Mouse (Mus musculus): ENCODE data around the gene Mdh2. TPM values are rescaled to one million over a fixed set of nuclear protein-coding genes. Genes with fewer than 3 reads are reported as not detected.

The Mdh2 gene
- polyA plus RNA-seq, 1 experiment from 2014 or later, result 526 TPM

GRCm38 (mm10) chr5:135806555-135807262, 28.4 kb downstream of the Mdh2 start, which contains the start of gene Srrm3:
Srrm3 (plus strand) TSS chr5:135806890.
- Histone ChIP-seq H3K4me1 (replicated peaks; ENCODE audit: control insufficient read depth, insufficient read depth, low read length) (no peaks in the 10 kb centered on the region; the same call in 1 of the 2 replicates), H3K27me3 (ENCODE audit: control insufficient read depth, insufficient read depth, low read length) (no peaks in the 10 kb centered on the region), H3K4me3 (ENCODE audit: low read depth, low read length) (peak within 1 kb of the TSS; percentile 38), H3K9me3 (ENCODE audit: control insufficient read depth, low read length) (no peaks in the 10 kb centered on the region), H3K36me3 (ENCODE audit: control insufficient read depth, insufficient read depth, low read length) (no peaks in the 10 kb centered on the region), H3K9ac (ENCODE audit: low read length) (peak within 1 kb of the TSS; percentile 53), H3K4me2 (ENCODE audit: low read depth, low read length, severe bottlenecking) (peak within 1 kb of the TSS; percentile 46), H3K27ac (ENCODE audit: low read depth, low read length) (no peak within 1 kb of the TSS)
- DNase-seq (ENCODE audit: low spot score) (peak; percentile 95), ATAC-seq (replicated peaks; ENCODE audit: low FRiP score) (peak; percentile 49)
- WGBS, result 3% methylated on average over 29 of the region's 29 CpGs

GRCm38 (mm10) chr5:135807263-135807637, 29.0 kb downstream of the Mdh2 start:
- Histone ChIP-seq H3K36me3 (ENCODE audit: control insufficient read depth, insufficient read depth, low read length) (no peaks in the 10 kb centered on the region), H3K9ac (ENCODE audit: low read length) (peak overlapping the region; percentile 53), H3K4me1 (replicated peaks; ENCODE audit: control insufficient read depth, insufficient read depth, low read length) (no peaks in the 10 kb centered on the region; the same call in 1 of the 2 replicates), H3K9me3 (ENCODE audit: control insufficient read depth, low read length) (no peaks in the 10 kb centered on the region), H3K27ac (ENCODE audit: low read depth, low read length) (no peak overlapping the region), H3K27me3 (ENCODE audit: control insufficient read depth, insufficient read depth, low read length) (no peaks in the 10 kb centered on the region), H3K4me3 (ENCODE audit: low read depth, low read length) (peak overlapping the region; percentile 38), H3K4me2 (ENCODE audit: low read depth, low read length, severe bottlenecking) (peak overlapping the region; percentile 46)
- DNase-seq (ENCODE audit: low spot score), result no peak
- 55% methylated on average over 3 of the region's 3 CpGs for WGBS
- no peak for ATAC-seq (replicated peaks; ENCODE audit: low FRiP score)

GRCm38 (mm10) chr5:135812991-135813390, 34.7 kb downstream of the Mdh2 start:
- Histone ChIP-seq H3K27ac (ENCODE audit: low read depth, low read length) (no peak overlapping the region), H3K4me3 (ENCODE audit: low read depth, low read length) (no peak overlapping the region), H3K4me1 (replicated peaks; ENCODE audit: control insufficient read depth, insufficient read depth, low read length) (no peaks in the 10 kb centered on the region), H3K9me3 (ENCODE audit: control insufficient read depth, low read length) (no peaks in the 10 kb centered on the region), H3K36me3 (ENCODE audit: control insufficient read depth, insufficient read depth, low read length) (no peaks in the 10 kb centered on the region), H3K9ac (ENCODE audit: low read length) (no peak overlapping the region), H3K4me2 (ENCODE audit: low read depth, low read length, severe bottlenecking) (no peak overlapping the region), H3K27me3 (ENCODE audit: control insufficient read depth, insufficient read depth, low read length) (no peaks in the 10 kb centered on the region)
- 72% methylated on average over 5 of the region's 5 CpGs for WGBS
- ATAC-seq (replicated peaks; ENCODE audit: low FRiP score) (no peak), DNase-seq (ENCODE audit: low spot score) (no peak)

GRCm38 (mm10) chr5:135818491-135818890, 40.2 kb downstream of the Mdh2 start:
- no peak overlapping the region for H3K4me3 ChIP-seq (ENCODE audit: low read depth, low read length)
- WGBS, result 55% methylated on average over 7 of the region's 7 CpGs
- ATAC-seq (replicated peaks; ENCODE audit: low FRiP score), result no peak

GRCm38 (mm10) chr5:135822316-135822944, 44.1 kb downstream of the Mdh2 start:
- Histone ChIP-seq H3K9me3 (ENCODE audit: control insufficient read depth, low read length) (no peaks in the 10 kb centered on the region), H3K27me3 (ENCODE audit: control insufficient read depth, insufficient read depth, low read length) (no peaks in the 10 kb centered on the region), H3K4me1 (replicated peaks; ENCODE audit: control insufficient read depth, insufficient read depth, low read length) (peaks cover 6% of the 10 kb centered on the region; the same call in 1 of the 2 replicates), H3K36me3 (ENCODE audit: control insufficient read depth, insufficient read depth, low read length) (no peaks in the 10 kb centered on the region), H3K4me3 (ENCODE audit: low read depth, low read length) (no peak overlapping the region), H3K27ac (ENCODE audit: low read depth, low read length) (no peak overlapping the region), H3K4me2 (ENCODE audit: low read depth, low read length, severe bottlenecking) (no peak overlapping the region), H3K9ac (ENCODE audit: low read length) (no peak overlapping the region)
- WGBS, result 21% methylated on average over 7 of the region's 7 CpGs
- no peak for DNase-seq (ENCODE audit: low spot score)
- 0 out of 2 replicates have a peak, but pooled peaks have one; percentile 55 for ATAC-seq (replicated peaks; ENCODE audit: low FRiP score)

More at GRCm38 (mm10) chr5:135818491-135818890, 40.2 kb downstream of the Mdh2 start:
- Histone ChIP-seq H3K27ac (ENCODE audit: low read depth, low read length) (no peak overlapping the region), H3K4me2 (ENCODE audit: low read depth, low read length, severe bottlenecking) (no peak overlapping the region), H3K9me3 (ENCODE audit: control insufficient read depth, low read length) (no peaks in the 10 kb centered on the region), H3K27me3 (ENCODE audit: control insufficient read depth, insufficient read depth, low read length) (no peaks in the 10 kb centered on the region), H3K4me1 (replicated peaks; ENCODE audit: control insufficient read depth, insufficient read depth, low read length) (peaks cover 6% of the 10 kb centered on the region; the same call in 1 of the 2 replicates), H3K36me3 (ENCODE audit: control insufficient read depth, insufficient read depth, low read length) (no peaks in the 10 kb centered on the region), H3K9ac (ENCODE audit: low read length) (no peak overlapping the region)
- DNase-seq (ENCODE audit: low spot score), result no peak

- DNase-seq (ENCODE audit: low spot score) (no peak), ATAC-seq (replicated peaks; ENCODE audit: low FRiP score) (no peak)
- Histone ChIP-seq H3K9ac (ENCODE audit: low read length) (no peak overlapping the region), H3K27ac (ENCODE audit: low read depth, low read length) (no peak overlapping the region), H3K36me3 (ENCODE audit: control insufficient read depth, insufficient read depth, low read length) (no peaks in the 10 kb centered on the region), H3K4me3 (ENCODE audit: low read depth, low read length) (no peak overlapping the region), H3K4me2 (ENCODE audit: low read depth, low read length, severe bottlenecking) (no peak overlapping the region), H3K27me3 (ENCODE audit: control insufficient read depth, insufficient read depth, low read length) (no peaks in the 10 kb centered on the region), H3K4me1 (replicated peaks; ENCODE audit: control insufficient read depth, insufficient read depth, low read length) (peaks cover 6% of the 10 kb centered on the region; the same call in 1 of the 2 replicates), H3K9me3 (ENCODE audit: control insufficient read depth, low read length) (no peaks in the 10 kb centered on the region)
- WGBS, result 64% methylated on average over 3 of the region's 3 CpGs
Observed at GRCm38 (mm10) chr5:135824517-135824916, 46.2 kb downstream of the Mdh2 start.

GRCm38 (mm10) chr5:135826225-135826624, 47.9 kb downstream of the Mdh2 start:
- Histone ChIP-seq H3K9me3 (ENCODE audit: control insufficient read depth, low read length) (no peaks in the 10 kb centered on the region), H3K4me2 (ENCODE audit: low read depth, low read length, severe bottlenecking) (no peak overlapping the region), H3K4me1 (replicated peaks; ENCODE audit: control insufficient read depth, insufficient read depth, low read length) (peaks cover 6% of the 10 kb centered on the region; the same call in 1 of the 2 replicates), H3K4me3 (ENCODE audit: low read depth, low read length) (no peak overlapping the region), H3K27ac (ENCODE audit: low read depth, low read length) (no peak overlapping the region), H3K36me3 (ENCODE audit: control insufficient read depth, insufficient read depth, low read length) (no peaks in the 10 kb centered on the region), H3K27me3 (ENCODE audit: control insufficient read depth, insufficient read depth, low read length) (no peaks in the 10 kb centered on the region), H3K9ac (ENCODE audit: low read length) (no peak overlapping the region)
- ATAC-seq (replicated peaks; ENCODE audit: low FRiP score) (no peak), DNase-seq (ENCODE audit: low spot score) (no peak)
- 40% methylated on average over 6 of the region's 6 CpGs for WGBS

- ATAC-seq (replicated peaks; ENCODE audit: low FRiP score) (no peak), DNase-seq (ENCODE audit: low spot score) (no peak)
- Histone ChIP-seq H3K4me2 (ENCODE audit: low read depth, low read length, severe bottlenecking) (no peak overlapping the region), H3K9me3 (ENCODE audit: control insufficient read depth, low read length) (no peaks in the 10 kb centered on the region), H3K4me3 (ENCODE audit: low read depth, low read length) (no peak overlapping the region), H3K36me3 (ENCODE audit: control insufficient read depth, insufficient read depth, low read length) (no peaks in the 10 kb centered on the region), H3K27me3 (ENCODE audit: control insufficient read depth, insufficient read depth, low read length) (no peaks in the 10 kb centered on the region), H3K4me1 (replicated peaks; ENCODE audit: control insufficient read depth, insufficient read depth, low read length) (0 out of 2 replicates have a peak, but pooled peaks cover under 1% of the 10 kb centered on the region), H3K27ac (ENCODE audit: low read depth, low read length) (no peak overlapping the region), H3K9ac (ENCODE audit: low read length) (no peak overlapping the region)
- WGBS, result 88% methylated on average over 8 of the region's 8 CpGs
Observed at GRCm38 (mm10) chr5:135829381-135829780, 51.1 kb downstream of the Mdh2 start.

All from forebrain, embryonic 11.5 days (tissue).